Mouse (Mus musculus) embryo, embryonic 10 days (tissue): ENCODE measurements around the gene Gm10439.
"Not testable (repeated sequence)": the region's sequence is repeated elsewhere in the genome, so short reads cannot be mapped to it uniquely, and the experiment has no call there.

Experiments used
- DNase-seq: peaks from one replicate; pipeline ENCODE4 v3.0.0-alpha.2; 2015; ENCODE audit warnings: low spot score

Gm10439 gene

GRCm38 (mm10) chrX:149594270-149594669 is at the start of gene Gm10439:
Gm10439 (plus strand) TSS chrX:149594570.
- not testable (repeated sequence) for DNase-seq
